Mouse (Mus musculus) liver, embryonic 16.5 days (tissue): ENCODE measurements at regions not wholly inside any gene's neighbourhood (a gene's known extent, or its start where the extent isn't known, plus 50 kb on each side); places are given as distances from the start of the nearest gene placed in this dataset.

Experiments
- ATAC-seq: fragments of 200-750 bp; cut with Nextera tagmentation; 2 replicates; pipeline ENCODE4 v1.8.0; 2017; ENCODE audit warnings: low read depth, mild to moderate bottlenecking, moderate number of reproducible peaks, moderate library complexity
- H3K27ac ChIP-seq: fragments of 300-500 bp; sonication (generic); 2 replicates; pipeline ENCODE4 v1.5.1; 2014; ENCODE audit warnings: mild to moderate bottlenecking, low read length
- H3K27me3 ChIP-seq: fragments of 300-500 bp; sonication (generic); 2 replicates; pipeline ENCODE4 v1.6.1; 2014; ENCODE audit warnings: low read depth, low read length, mixed read lengths; ENCODE audit not compliant: control insufficient read depth, insufficient read depth
- H3K36me3 ChIP-seq: fragments of 300-500 bp; sonication (generic); 2 replicates; pipeline ENCODE4 v1.6.1; 2014; ENCODE audit warnings: mild to moderate bottlenecking; ENCODE audit not compliant: control insufficient read depth, insufficient read depth
- H3K4me1 ChIP-seq: fragments of 300-500 bp; sonication (generic); 2 replicates; pipeline ENCODE4 v1.6.1; 2014; ENCODE audit warnings: low read depth, low read length, mixed read lengths; ENCODE audit not compliant: control insufficient read depth
- H3K4me2 ChIP-seq: fragments of 300-500 bp; sonication (generic); 2 replicates; pipeline ENCODE4 v1.6.1; 2014; ENCODE audit warnings: low read depth, low read length, mixed read lengths
- H3K4me3 ChIP-seq: fragments of 300-500 bp; sonication (generic); 2 replicates; pipeline ENCODE4 v1.5.1; 2014; ENCODE audit warnings: low read depth, mild to moderate bottlenecking, low read length
- H3K9ac ChIP-seq: fragments of 300-500 bp; sonication (generic); 2 replicates; pipeline ENCODE4 v1.6.1; 2014; ENCODE audit warnings: low read depth, low read length
- H3K9me3 ChIP-seq: fragments of 300-500 bp; sonication (generic); replicated peaks from 2 replicates; pipeline ENCODE4 v1.6.1; 2016; ENCODE audit warnings: low read length; ENCODE audit not compliant: control insufficient read depth
- WGBS: fragments of 180-500 bp; shearing (Covaris S2); extraction: QIAGEN DNeasy Blood & Tissue Kit; methylation state at CpG from one replicate; pipeline ENCODE4 v1.1.7; 2014; ENCODE audit not compliant: insufficient replicate concordance; 5-methylcytosine and 5-hydroxymethylcytosine counted together

GRCm38 (mm10) chr4:31699296-31699695 lies 264.6 kb upstream of the Map3k7 start:
- ATAC-seq = no peak
- H3K4me3 ChIP-seq = no peak overlapping the region
- H3K4me1 ChIP-seq = no peaks in the 10 kb centered on the region
- no peak overlapping the region for H3K4me2 ChIP-seq
- no peaks in the 10 kb centered on the region for H3K36me3 ChIP-seq
- 67% methylated on average over 5 of the region's 5 CpGs for WGBS
- no peaks in the 10 kb centered on the region for H3K27me3 ChIP-seq
- no peaks in the 10 kb centered on the region for H3K9me3 ChIP-seq
- H3K27ac ChIP-seq = no peak overlapping the region
- no peak overlapping the region for H3K9ac ChIP-seq

- H3K9me3 ChIP-seq = no peaks in the 10 kb centered on the region
- no peak overlapping the region for H3K4me2 ChIP-seq
- H3K4me3 ChIP-seq = no peak overlapping the region
- no peaks in the 10 kb centered on the region for H3K27me3 ChIP-seq
- no peak for ATAC-seq
- H3K4me1 ChIP-seq = no peaks in the 10 kb centered on the region
- H3K27ac ChIP-seq = no peak overlapping the region
- 53% methylated on average over 2 of the region's 2 CpGs for WGBS
- H3K9ac ChIP-seq = no peak overlapping the region
- H3K36me3 ChIP-seq = no peaks in the 10 kb centered on the region
These were observed 249.7 kb upstream of the Map3k7 start for GRCm38 (mm10) chr4:31714054-31714651.

GRCm38 (mm10) chr4:31723501-31723900 lies 240.4 kb upstream of the Map3k7 start:
- Histone ChIP-seq H3K4me1 (no peaks in the 10 kb centered on the region), H3K9me3 (no peaks in the 10 kb centered on the region), H3K9ac (no peak overlapping the region), H3K4me2 (no peak overlapping the region), H3K4me3 (no peak overlapping the region), H3K27ac (no peak overlapping the region), H3K27me3 (no peaks in the 10 kb centered on the region), H3K36me3 (no peaks in the 10 kb centered on the region)
- ATAC-seq = no peak
- WGBS = 56% methylated on average over 7 of the region's 7 CpGs

- H3K4me2 ChIP-seq = no peak overlapping the region
- 43% methylated on average over 2 of the region's 2 CpGs for WGBS
- ATAC-seq = no peak
- no peak overlapping the region for H3K4me3 ChIP-seq
- no peaks in the 10 kb centered on the region for H3K4me1 ChIP-seq
- H3K27ac ChIP-seq = no peak overlapping the region
- no peaks in the 10 kb centered on the region for H3K27me3 ChIP-seq
- no peaks in the 10 kb centered on the region for H3K36me3 ChIP-seq
- H3K9ac ChIP-seq = no peak overlapping the region
- H3K9me3 ChIP-seq = no peaks in the 10 kb centered on the region
These were observed 239.5 kb upstream of the Map3k7 start for GRCm38 (mm10) chr4:31724400-31724799.

- 73% methylated on average over 9 of the region's 9 CpGs for WGBS
- H3K9ac ChIP-seq = no peak overlapping the region
These were observed 236.3 kb upstream of the Map3k7 start for GRCm38 (mm10) chr4:31727498-31728148.

GRCm38 (mm10) chr4:31728149-31728516 lies 235.8 kb upstream of the Map3k7 start:
- Histone ChIP-seq H3K36me3 (no peaks in the 10 kb centered on the region), H3K4me1 (no peaks in the 10 kb centered on the region), H3K27me3 (no peaks in the 10 kb centered on the region), H3K9ac (no peak overlapping the region), H3K27ac (no peak overlapping the region), H3K4me2 (no peak overlapping the region), H3K9me3 (no peaks in the 10 kb centered on the region), H3K4me3 (no peak overlapping the region)
- no peak for ATAC-seq
- WGBS = 56% methylated on average over 3 of the region's 3 CpGs

More at GRCm38 (mm10) chr4:31727498-31728148, 236.3 kb upstream of the Map3k7 start:
- no peaks in the 10 kb centered on the region for H3K36me3 ChIP-seq
- no peaks in the 10 kb centered on the region for H3K4me1 ChIP-seq
- H3K27ac ChIP-seq = no peak overlapping the region
- H3K4me3 ChIP-seq = no peak overlapping the region
- no peak overlapping the region for H3K4me2 ChIP-seq
- H3K9me3 ChIP-seq = no peaks in the 10 kb centered on the region
- no peak for ATAC-seq
- no peaks in the 10 kb centered on the region for H3K27me3 ChIP-seq

- no peaks in the 10 kb centered on the region for H3K36me3 ChIP-seq
- H3K4me1 ChIP-seq = no peaks in the 10 kb centered on the region
- H3K9ac ChIP-seq = no peak overlapping the region
- no peak overlapping the region for H3K4me2 ChIP-seq
- no peaks in the 10 kb centered on the region for H3K9me3 ChIP-seq
- no peaks in the 10 kb centered on the region for H3K27me3 ChIP-seq
- ATAC-seq = no peak
- no peak overlapping the region for H3K27ac ChIP-seq
- 55% methylated on average over 3 of the region's 3 CpGs for WGBS
- H3K4me3 ChIP-seq = no peak overlapping the region
These were observed 220.1 kb upstream of the Map3k7 start for GRCm38 (mm10) chr4:31743776-31744175.

- no peaks in the 10 kb centered on the region for H3K4me1 ChIP-seq
- no peak overlapping the region for H3K27ac ChIP-seq
- no peak overlapping the region for H3K4me2 ChIP-seq
- ATAC-seq = no peak
- no peak overlapping the region for H3K9ac ChIP-seq
- H3K9me3 ChIP-seq = no peaks in the 10 kb centered on the region
- no peaks in the 10 kb centered on the region for H3K36me3 ChIP-seq
- no peak overlapping the region for H3K4me3 ChIP-seq
- WGBS = 51% methylated on average over 4 of the region's 4 CpGs
- no peaks in the 10 kb centered on the region for H3K27me3 ChIP-seq
These were observed 219.5 kb upstream of the Map3k7 start for GRCm38 (mm10) chr4:31744431-31744830.

GRCm38 (mm10) chr4:31753677-31754312 lies 210.1 kb upstream of the Map3k7 start:
- H3K27ac ChIP-seq = no peak overlapping the region
- H3K36me3 ChIP-seq = no peaks in the 10 kb centered on the region
- H3K9me3 ChIP-seq = no peaks in the 10 kb centered on the region
- H3K4me2 ChIP-seq = no peak overlapping the region
- ATAC-seq = no peak
- no peak overlapping the region for H3K9ac ChIP-seq
- H3K27me3 ChIP-seq = no peaks in the 10 kb centered on the region
- WGBS = 63% methylated on average over 5 of the region's 5 CpGs
- H3K4me3 ChIP-seq = no peak overlapping the region
- no peaks in the 10 kb centered on the region for H3K4me1 ChIP-seq
